In genomic region chr7:123220633-123220942, GRCm38 (mm10) we compare ENCODE assay signal across 22 mouse cellular contexts. TPM values are rescaled to one million over a fixed set of nuclear protein-coding genes. Genes with fewer than 3 reads are reported as not detected.
DNase-seq lines count a peak whose midpoint lies in the region; ATAC-seq and TF ChIP-seq lines count a peak whose summit lies in the region.
"Had no signal": no experiment of that assay in that cellular context is flagged by ENCODE, and none has a peak within 500 bp of the region (broad histone marks: within the 10 kb centered on the region; RNA-seq: fewer than 3 reads in every experiment).

No protein-coding gene starts in this region.

- H3K36me3 ChIP-seq in hindbrain, embryonic 10.5 days = no peaks in the 10 kb centered on the region
- H3K36me3 ChIP-seq in hindbrain, postnatal 0 days (ENCODE audit: insufficient read depth, low read length) = no peaks in the 10 kb centered on the region
- no peaks in the 10 kb centered on the region for H3K36me3 ChIP-seq in intestine, embryonic 14.5 days (ENCODE audit: control insufficient read depth, insufficient read depth, low read length)
- H3K36me3 ChIP-seq: embryonic facial prominence, embryonic 12.5 days; forebrain, embryonic 12.5 days; heart, embryonic 15.5 days had no signal

- H3K27me3 ChIP-seq in hindbrain, embryonic 10.5 days (ENCODE audit: insufficient read depth, poor library complexity, severe bottlenecking) = no peaks in the 10 kb centered on the region
- H3K27me3 ChIP-seq in hindbrain, postnatal 0 days (ENCODE audit: insufficient read depth, low read length) = no peaks in the 10 kb centered on the region
- no peaks in the 10 kb centered on the region for H3K27me3 ChIP-seq in intestine, embryonic 14.5 days (replicated peaks; ENCODE audit: control insufficient read depth, insufficient read depth, low read length)
- H3K27me3 ChIP-seq: embryonic facial prominence, embryonic 12.5 days; forebrain, embryonic 12.5 days; heart, embryonic 15.5 days; Patski had no signal

- intact Hi-C loops in left cerebral cortex, adult 2 months (cut with DNase I) = no loop called here
- intact Hi-C loops in left cerebral cortex, postnatal 4 days (cut with DNase I) = no loop called here

- no peak for DNase-seq in hindbrain, embryonic 10.5 days (ENCODE audit: low spot score)
- no peak for DNase-seq in hindbrain, postnatal 0 days (ENCODE audit: low spot score)
- DNase-seq in left cerebral cortex, adult 2 months (ENCODE audit: extremely low spot score in 1 of 2, low spot score in 2 of 2) = no peak
- DNase-seq in left cerebral cortex, postnatal 4 days = no peak
- no peak for DNase-seq in intestine, embryonic 14.5 days (ENCODE audit: low spot score)
- no peak for DNase-seq in adrenal gland, adult 18-20 months (ENCODE audit: low spot score in 2 of 2)
- no peak for DNase-seq in frontal cortex, postnatal 10 days (ENCODE audit: low spot score in 2 of 2)
- DNase-seq: adrenal gland, adult 2 months; adrenal gland, postnatal 36 days; cerebellum, adult 9-10 months; cerebellum, postnatal 25 days; gastrocnemius, adult 2 months; gastrocnemius, postnatal 25 days; heart, postnatal 14 days had no signal

- 73% methylated on average over 2 of the region's 2 CpGs for WGBS in hindbrain, embryonic 10.5 days
- WGBS in hindbrain, postnatal 0 days = 75% methylated on average over 2 of the region's 2 CpGs
- WGBS in intestine, embryonic 14.5 days = 63% methylated on average over 2 of the region's 2 CpGs
- 71% methylated on average over 2 of the region's 2 CpGs for WGBS in olfactory bulb, adult 2 months

- no peak overlapping the region for H3K4me2 ChIP-seq in hindbrain, postnatal 0 days (ENCODE audit: low read depth, low read length)
- no peak overlapping the region for H3K4me2 ChIP-seq in intestine, embryonic 14.5 days (ENCODE audit: low read length)
- H3K4me2 ChIP-seq: embryonic facial prominence, embryonic 12.5 days; forebrain, embryonic 12.5 days; heart, embryonic 11.5 days; heart, embryonic 15.5 days; hindbrain, embryonic 14.5 days had no signal

- no peak for TF ChIP-seq CTCF in hindbrain, postnatal 0 days (IDR thresholded peaks at IDR 0.05; ENCODE audit: low read depth)
- no peak for TF ChIP-seq CTCF in left cerebral cortex, adult 2 months (IDR thresholded peaks at IDR 0.05)
- TF ChIP-seq CTCF in olfactory bulb, adult 2 months (IDR thresholded peaks at IDR 0.05; ENCODE audit: insufficient read depth, low read depth, low read length) = no peak

- H3K4me1 ChIP-seq in hindbrain, embryonic 10.5 days (replicated peaks) = peaks cover 34% of the 10 kb centered on the region
- no peaks in the 10 kb centered on the region for H3K4me1 ChIP-seq in hindbrain, postnatal 0 days (ENCODE audit: insufficient read depth, low read length)
- 0 out of 2 replicates have a peak, but pooled peaks cover 5% of the 10 kb centered on the region for H3K4me1 ChIP-seq in intestine, embryonic 14.5 days (replicated peaks; ENCODE audit: control insufficient read depth, insufficient read depth, low read length)
- H3K4me1 ChIP-seq in olfactory bulb, adult 2 months (ENCODE audit: control insufficient read depth, insufficient read depth, low read length) = peaks cover 5% of the 10 kb centered on the region; the same call in 1 of the 2 replicates

- no peak for TF ChIP-seq POLR2A in olfactory bulb, adult 2 months (IDR thresholded peaks at IDR 0.05; ENCODE audit: insufficient read depth, low read depth, low read length)

- no peaks in the 10 kb centered on the region for H3K9me3 ChIP-seq in hindbrain, embryonic 10.5 days
- H3K9me3 ChIP-seq in hindbrain, postnatal 0 days (ENCODE audit: low read length) = no peaks in the 10 kb centered on the region
- no peaks in the 10 kb centered on the region for H3K9me3 ChIP-seq in intestine, embryonic 14.5 days (ENCODE audit: control insufficient read depth, low read length)
- H3K9me3 ChIP-seq: embryonic facial prominence, embryonic 12.5 days; forebrain, embryonic 12.5 days; heart, embryonic 15.5 days had no signal

- no peak overlapping the region for H3K9ac ChIP-seq in hindbrain, postnatal 0 days (replicated peaks; ENCODE audit: low read length)
- no peak overlapping the region for H3K9ac ChIP-seq in intestine, embryonic 14.5 days (ENCODE audit: low read length)
- H3K9ac ChIP-seq: embryonic facial prominence, embryonic 12.5 days; forebrain, embryonic 12.5 days; heart, embryonic 15.5 days; hindbrain, embryonic 14.5 days had no signal

- H3K4me3 ChIP-seq in hindbrain, embryonic 10.5 days = no peak overlapping the region
- no peak overlapping the region for H3K4me3 ChIP-seq in hindbrain, postnatal 0 days (ENCODE audit: low read length)
- no peak overlapping the region for H3K4me3 ChIP-seq in left cerebral cortex, adult 2 months
- H3K4me3 ChIP-seq in intestine, embryonic 14.5 days (ENCODE audit: low read depth, low read length) = no peak overlapping the region
- no peak overlapping the region for H3K4me3 ChIP-seq in olfactory bulb, adult 2 months (ENCODE audit: insufficient read depth, low read depth, low read length)
- H3K4me3 ChIP-seq: embryonic facial prominence, embryonic 12.5 days; forebrain, embryonic 12.5 days; gastrocnemius, adult 2 months; heart, embryonic 15.5 days had no signal

- peak overlapping the region; percentile 3 for H3K27ac ChIP-seq in hindbrain, embryonic 10.5 days
- H3K27ac ChIP-seq in hindbrain, postnatal 0 days = no peak overlapping the region
- H3K27ac ChIP-seq in left cerebral cortex, adult 2 months = peak overlapping the region; percentile 66; the same call in 1 of the 2 replicates
- H3K27ac ChIP-seq in intestine, embryonic 14.5 days (ENCODE audit: low read depth) = peak overlapping the region; percentile 62; the same call in 1 of the 2 replicates
- H3K27ac ChIP-seq in olfactory bulb, adult 2 months (ENCODE audit: insufficient read depth, low read depth, low read length) = 0 out of 2 replicates have a peak overlapping the region, but pooled peaks have one; percentile 46
- H3K27ac ChIP-seq: embryonic facial prominence, embryonic 12.5 days; forebrain, embryonic 12.5 days; gastrocnemius, adult 2 months; heart, embryonic 15.5 days; hindbrain, embryonic 14.5 days had no signal

- no peak for ATAC-seq in hindbrain, postnatal 0 days
- ATAC-seq in intestine, embryonic 14.5 days (replicated peaks; ENCODE audit: low FRiP score, low TSS enrichment, low read depth) = no peak
- ATAC-seq: forebrain, embryonic 16.5 days; Patski had no signal

RNA-seq across cellular contexts. Expression of gene Slc5a11, which starts 6.0 kb away (rescaled TPM):
- polyA plus RNA-seq in hindbrain, embryonic 10.5 days (2016; fragmentation: Nextera tagmentation; extraction: Ambion mirVana) = 0.08 and 0.34 TPM in 2 replicates
- total RNA-seq in hindbrain, postnatal 0 days (2014; rRNA removed) = 0.21 and 3.1 TPM in 2 replicates
- polyA plus RNA-seq in hindbrain, postnatal 0 days (2015; fragmentation: Nextera tagmentation; extraction: Ambion mirVana) = 0.16 and 0.43 TPM in 2 replicates
- 1 to 10 TPM in 1 of 2 experiments, under 1 TPM in 1; 0.29 to 1.1 TPM for total RNA-seq in left cerebral cortex, adult 2 months (2021)
- total RNA-seq in left cerebral cortex, postnatal 4 days (2021) = not detected
- polyA plus RNA-seq in intestine, embryonic 14.5 days (2014; fragmentation: Nextera tagmentation; extraction: Ambion mirVana) = 2.9 and 3.2 TPM in 2 replicates
- not detected in 2 replicates for polyA plus RNA-seq in olfactory bulb, adult 2 months (2012; ENCODE audit: insufficient read depth, insufficient read length, low replicate concordance, missing spikeins)
- not detected for total RNA-seq in adrenal gland, adult 18-20 months (2021)
- total RNA-seq: adrenal gland, adult 2 months; adrenal gland, postnatal 36 days; gastrocnemius, adult 2 months; gastrocnemius, postnatal 25 days; heart, postnatal 14 days had no signal
- polyA plus RNA-seq: adrenal gland, adult 2 months; heart, embryonic 11.5 days; heart, embryonic 15.5 days; hindbrain, embryonic 14.5 days; Patski had no signal
